Mouse (Mus musculus): Measurements from ENCODE around the gene Fkbp8.

DNA sequence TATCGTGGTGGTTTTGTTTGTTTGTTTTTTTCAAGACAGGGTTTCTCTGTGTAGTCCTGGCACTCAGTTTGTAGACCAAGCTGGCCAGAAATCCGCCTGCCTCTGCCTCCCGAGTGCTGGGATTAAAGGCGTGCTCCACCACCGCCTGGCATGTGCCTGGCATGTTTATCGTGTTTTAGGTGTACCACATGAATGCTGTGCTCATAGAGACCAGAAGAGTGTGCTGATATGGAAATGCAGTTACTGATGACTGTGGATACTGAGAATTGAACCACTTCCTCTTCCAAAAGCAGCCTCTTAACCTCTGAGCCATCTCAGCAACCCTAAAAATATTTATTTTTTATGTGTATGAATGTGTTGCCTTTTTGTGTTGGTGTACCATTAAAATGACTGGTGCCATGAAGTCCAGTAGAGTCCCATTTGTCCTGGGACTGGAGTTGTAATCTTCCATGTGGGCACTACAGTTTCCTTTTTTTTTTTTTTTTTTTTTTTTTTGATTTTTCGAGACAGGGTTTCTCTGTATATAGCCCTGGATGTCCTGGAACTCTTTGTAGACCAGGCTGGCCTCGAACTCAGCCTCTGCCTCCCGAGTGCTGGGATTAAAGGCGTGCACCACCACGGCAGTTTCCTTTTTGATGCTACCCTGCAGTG is 15.1 kb upstream of the Fkbp8 start:
- TF ChIP-seq CTCF (IDR thresholded peaks at IDR 0.05; ENCODE audit: control insufficient read depth, insufficient read depth, insufficient read length) = no peak
- TF ChIP-seq CEBPB (IDR thresholded peaks at IDR 0.05; ENCODE audit: low read depth) = no peak
- TF ChIP-seq MYOG (IDR thresholded peaks at IDR 0.05; ENCODE audit: control insufficient read depth, extremely low read depth, insufficient read length) = no peak
- no peak for TF ChIP-seq USF1 (IDR thresholded peaks at IDR 0.05; ENCODE audit: low read depth)
- no peak for TF ChIP-seq FOSL1 (IDR thresholded peaks at IDR 0.05; ENCODE audit: insufficient read depth, low read length, poor library complexity, severe bottlenecking)
- TF ChIP-seq MYOD1 (IDR thresholded peaks at IDR 0.05; ENCODE audit: control insufficient read depth, insufficient read length, low read depth) = no peak
